Mouse (Mus musculus) R1 (cell line): ENCODE measurements around the gene Olfr904.
A peak's percentile ranks its signal among the peaks of the same experiment; 100 is the strongest.
"Not testable (repeated sequence)": the region's sequence is repeated elsewhere in the genome, so short reads cannot be mapped to it uniquely, and the experiment has no call there.

Source experiments
- DNase-seq: peaks from one replicate; pipeline ENCODE4 v3.0.0-alpha.2; 2018; ENCODE audit warnings: low read depth, low spot score

Olfr904 gene

DNA sequence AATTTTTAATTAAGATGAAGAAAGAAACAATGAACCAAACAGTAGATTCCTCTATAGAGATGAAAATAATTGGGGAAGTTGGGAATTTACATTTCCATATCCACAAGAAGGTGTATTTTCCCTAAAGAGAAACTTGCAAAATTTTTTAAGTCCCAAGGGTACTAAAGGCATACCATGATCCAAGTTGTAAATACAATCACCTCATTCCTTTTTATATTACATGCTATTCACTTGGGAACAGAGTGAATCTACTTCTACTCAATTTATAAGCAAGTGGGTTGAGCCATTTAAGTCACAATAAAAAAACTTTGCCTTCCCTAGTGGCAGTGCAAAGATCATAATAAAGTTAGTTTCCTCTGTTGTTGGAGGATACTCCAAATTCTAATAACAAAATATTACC, at the start of gene Olfr904:
Olfr904 (plus strand) TSS at position 301 of the 400 bp plus-strand sequence.
- DNase-seq, result no peak

DNA sequence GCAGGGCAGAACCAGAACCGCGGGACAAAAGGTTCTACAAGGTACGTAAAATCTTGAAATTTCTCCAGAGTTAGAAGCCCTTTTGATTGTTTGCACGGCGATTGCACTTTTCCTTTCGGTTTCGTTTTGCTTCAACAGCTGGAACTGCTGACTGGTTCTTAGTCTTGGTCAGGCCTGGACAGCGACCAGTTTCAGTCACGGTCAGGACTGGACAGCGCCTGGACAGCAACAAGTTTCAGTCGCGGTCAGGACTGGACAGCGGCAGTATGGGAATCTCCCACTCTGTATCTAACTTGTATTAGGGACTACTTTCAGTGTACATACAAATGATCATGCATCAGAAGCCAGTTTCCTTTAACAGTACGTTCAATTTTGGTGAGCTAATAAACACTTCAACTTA, 49.4 kb upstream of the Olfr904 start:
- DNase-seq, result not testable (repeated sequence)

DNA sequence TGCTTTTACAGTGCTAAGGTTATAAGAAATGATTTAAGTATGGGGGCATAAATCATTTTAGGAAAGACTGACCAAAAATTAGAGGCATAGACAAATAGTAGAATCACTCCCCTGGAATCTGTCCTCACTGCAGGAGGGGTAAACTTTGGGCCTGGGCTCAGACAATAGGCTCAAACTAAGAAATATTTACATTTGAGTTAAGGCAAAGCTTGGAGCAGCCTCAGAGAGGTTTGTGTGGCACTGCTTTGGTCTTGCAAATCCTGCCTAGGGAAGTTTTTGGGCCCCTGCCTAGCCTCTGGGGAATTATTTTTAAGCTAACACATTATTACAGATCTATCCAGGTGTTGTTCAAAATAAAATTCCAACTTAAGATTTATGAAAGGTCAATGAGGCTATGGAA, 39.1 kb upstream of the Olfr904 start:
- DNase-seq, result peak; percentile 87

DNA sequence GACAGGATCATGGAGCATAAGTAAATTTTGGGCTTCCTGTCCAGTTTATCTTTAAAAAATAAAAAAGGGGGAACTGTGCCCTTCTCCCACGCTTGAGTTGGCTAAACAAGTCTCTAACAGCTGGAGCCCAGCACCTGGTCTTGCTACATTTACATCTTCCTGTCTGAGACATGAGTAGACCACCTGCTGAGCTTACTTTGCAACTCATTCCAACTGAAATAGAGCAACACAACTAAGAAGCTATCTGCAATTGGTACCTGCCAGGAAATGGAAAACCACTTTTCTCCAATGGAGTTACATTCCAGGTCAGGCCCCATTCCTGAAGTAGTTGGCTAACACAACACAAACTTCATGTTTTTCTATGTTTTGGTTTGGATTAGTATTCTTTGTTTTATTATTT, 35.9 kb upstream of the Olfr904 start:
- DNase-seq, result peak; percentile 75

DNA sequence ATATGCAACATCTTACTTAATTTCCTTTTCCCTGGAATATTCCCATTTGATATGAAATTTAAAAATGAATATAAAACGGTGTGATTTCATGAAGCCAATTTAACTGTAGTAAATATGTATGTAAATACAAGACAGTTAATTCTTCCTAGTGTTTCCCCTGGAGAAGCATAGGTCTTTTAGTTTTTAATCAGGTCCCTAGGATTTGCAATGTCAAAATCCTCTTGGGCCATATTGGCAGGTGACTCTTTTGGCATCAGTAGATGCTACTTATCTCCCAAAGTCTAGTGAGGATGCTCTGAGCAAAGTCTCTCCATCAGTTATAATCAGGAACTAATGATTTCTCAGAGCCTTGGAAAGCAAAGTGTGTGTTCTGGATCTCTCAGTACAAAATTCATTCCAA, 33.8 kb upstream of the Olfr904 start, which contains the start of gene Olfr901:
Olfr901 (plus strand) TSS at position 301 of the 400 bp plus-strand sequence.
- DNase-seq, result no peak

DNA sequence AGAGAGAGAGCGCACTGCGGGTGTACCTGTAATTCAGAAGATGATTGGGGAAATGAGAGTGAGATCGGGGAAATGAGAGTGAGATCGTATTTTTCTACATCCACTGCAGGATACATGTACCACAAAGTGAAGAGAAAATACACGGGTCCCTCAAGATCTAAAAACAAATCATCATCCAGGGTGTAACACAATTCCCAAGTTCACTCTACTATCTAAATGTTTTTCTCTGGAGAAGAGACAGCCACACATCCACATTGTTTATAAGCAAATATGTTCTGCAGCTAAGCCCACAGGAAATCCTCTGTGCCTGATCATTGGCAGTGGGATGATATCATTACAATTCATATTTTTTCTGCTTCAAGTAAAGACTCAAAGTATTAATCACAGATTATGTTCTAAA, 15.6 kb upstream of the Olfr904 start, which contains the start of gene Olfr902:
Olfr902 (plus strand) TSS at position 301 of the 400 bp plus-strand sequence.
- no peak for DNase-seq

DNA sequence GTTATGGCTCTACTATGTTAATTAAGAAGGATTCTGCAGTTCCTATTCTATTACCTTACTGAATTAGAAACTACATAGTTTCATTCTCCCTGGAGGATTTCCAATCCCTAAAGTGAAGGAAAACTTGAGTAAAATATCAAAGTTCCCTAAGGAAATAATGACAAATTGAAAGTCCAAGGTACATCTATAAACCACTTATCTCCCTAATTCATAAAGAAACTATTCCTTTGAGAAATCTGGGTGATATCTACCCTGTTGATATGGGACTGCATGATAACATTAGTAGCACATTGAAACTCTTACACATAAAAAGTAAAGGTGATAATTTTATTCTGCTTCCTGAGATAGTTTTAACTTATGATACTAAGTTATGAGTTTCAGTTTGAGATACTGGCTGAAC, 7.9 kb downstream of the Olfr904 start, which contains the start of gene Olfr905:
Olfr905 (plus strand) TSS at position 301 of the 400 bp plus-strand sequence.
- no peak for DNase-seq

DNA sequence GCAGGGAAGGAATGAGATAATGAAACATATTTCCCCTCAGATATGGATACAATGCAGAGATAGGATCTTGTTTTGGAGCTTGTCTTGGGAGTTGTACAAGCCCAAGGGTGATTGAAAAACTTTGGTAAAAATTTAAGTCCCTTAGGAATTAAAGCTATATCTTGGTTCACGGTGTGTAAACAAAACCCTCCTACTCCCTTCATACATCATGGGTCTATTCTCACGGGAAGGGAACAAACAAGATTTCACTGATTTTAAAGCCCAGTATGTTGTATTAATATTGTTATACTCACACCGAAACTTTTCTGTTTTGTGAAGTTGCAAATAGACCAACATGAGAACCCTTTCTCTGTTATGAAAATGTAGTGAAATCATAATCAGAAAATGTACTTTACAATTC, 23.8 kb downstream of the Olfr904 start, which contains the start of gene Olfr906:
Olfr906 (plus strand) TSS at position 301 of the 400 bp plus-strand sequence.
- DNase-seq, result no peak

DNA sequence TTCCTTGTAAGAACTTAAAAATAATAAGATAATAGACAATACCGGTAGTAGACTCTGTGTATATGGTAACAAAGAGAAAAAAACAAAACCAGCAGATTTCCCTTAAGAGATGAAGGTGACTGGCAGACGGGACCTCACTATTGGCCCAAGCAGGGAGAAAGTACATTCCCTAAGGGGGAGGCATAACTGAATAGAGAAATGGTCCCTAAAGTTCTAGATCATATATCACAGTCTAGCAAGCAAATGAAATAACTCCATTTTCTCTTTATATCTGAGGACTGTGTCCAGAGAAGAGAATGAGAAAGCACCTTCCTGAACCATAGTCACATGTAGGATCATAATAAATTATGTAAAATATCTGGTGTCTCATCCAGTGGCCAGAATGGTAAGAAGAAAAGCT, 32.6 kb downstream of the Olfr904 start, which contains the start of gene Olfr907:
Olfr907 (plus strand) TSS at position 301 of the 400 bp plus-strand sequence.
- DNase-seq, result no peak

DNA sequence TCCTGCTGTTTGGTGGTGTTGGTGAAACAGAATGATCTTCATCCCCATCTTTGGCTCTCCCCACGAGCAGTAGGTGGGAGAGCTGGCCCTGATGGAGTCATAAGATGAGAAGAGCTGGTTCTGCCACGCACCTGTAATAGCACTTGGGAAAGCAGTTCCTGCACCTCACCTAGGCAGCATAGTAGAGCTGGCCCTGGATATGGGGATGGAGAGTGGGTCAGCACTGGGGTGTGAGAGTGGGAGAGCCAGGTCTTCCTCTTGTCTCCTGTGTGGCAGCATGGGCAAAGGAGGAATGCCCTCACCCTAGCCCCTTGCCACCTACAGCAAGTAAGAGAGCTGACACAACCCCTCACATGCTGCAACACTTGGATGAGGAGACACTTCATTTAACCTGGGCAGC, 49.4 kb downstream of the Olfr904 start:
- DNase-seq, result no peak
